Mouse (Mus musculus) ES-Bruce4 (cell line): ENCODE data around the gene Actl10. TPM values are rescaled to one million over a fixed set of nuclear protein-coding genes. Genes with fewer than 3 reads are reported as not detected.
A peak's percentile ranks its signal among the peaks of the same experiment; 100 is the strongest.

Source experiments
- H3K27ac ChIP-seq: 2 replicates; pipeline ENCODE4 v1.5.1; 2012; ENCODE audit warnings: low read length, inconsistent platforms; ENCODE audit not compliant: insufficient read depth
- H3K27me3 ChIP-seq: 2 replicates; pipeline ENCODE4 v1.6.1; 2012; ENCODE audit warnings: mild to moderate bottlenecking, low read length, inconsistent platforms; ENCODE audit not compliant: control insufficient read depth, poor library complexity, insufficient read depth, severe bottlenecking
- H3K36me3 ChIP-seq: 2 replicates; pipeline ENCODE4 v1.6.1; 2012; ENCODE audit warnings: inconsistent platforms, mild to moderate bottlenecking, low read length, moderate library complexity; ENCODE audit not compliant: control insufficient read depth, poor library complexity, insufficient read depth, severe bottlenecking
- H3K4me1 ChIP-seq: one replicate; pipeline ENCODE4 v1.8.1; 2011; ENCODE audit warnings: low read length; ENCODE audit not compliant: control insufficient read depth, insufficient read depth
- H3K4me3 ChIP-seq: 2 replicates; pipeline ENCODE4 v1.5.1; 2011; ENCODE audit warnings: low read depth, mild to moderate bottlenecking, low read length
- H3K9ac ChIP-seq: 2 replicates; pipeline ENCODE4 v1.6.1; 2012; ENCODE audit warnings: low read depth, mild to moderate bottlenecking, inconsistent platforms; ENCODE audit not compliant: poor library complexity, severe bottlenecking
- H3K9me3 ChIP-seq: replicated peaks from 2 replicates; pipeline ENCODE4 v1.6.1; 2012; ENCODE audit warnings: mild to moderate bottlenecking, low read length, inconsistent platforms; ENCODE audit not compliant: control insufficient read depth, poor library complexity, insufficient read depth, severe bottlenecking
- CTCF ChIP-seq: IDR thresholded peaks from one replicate; pipeline ENCODE4 v1.8.1; 2011; ENCODE audit warnings: low read depth, low read length
- EP300 ChIP-seq: IDR thresholded peaks from 2 replicates; pipeline ENCODE4 v1.6.1; 2011; ENCODE audit warnings: low read depth, low read length; ENCODE audit not compliant: insufficient read depth
- POLR2A ChIP-seq: IDR thresholded peaks from one replicate; pipeline ENCODE4 v1.8.1; 2011; ENCODE audit warnings: low read length; ENCODE audit not compliant: insufficient read depth
- polyA plus RNA-seq: library from polyadenylated mRNA; stranded (reverse); fragments of >200 nt; gene quantifications from 2 replicates; pipeline ENCODE4 v1.2.4, GENCODE M21; 2011; ENCODE audit warnings: low read depth; ENCODE audit not compliant: missing spikeins, insufficient read depth, insufficient read length

Actl10 gene
- polyA plus RNA-seq, 1 experiment, result not detected

DNA sequence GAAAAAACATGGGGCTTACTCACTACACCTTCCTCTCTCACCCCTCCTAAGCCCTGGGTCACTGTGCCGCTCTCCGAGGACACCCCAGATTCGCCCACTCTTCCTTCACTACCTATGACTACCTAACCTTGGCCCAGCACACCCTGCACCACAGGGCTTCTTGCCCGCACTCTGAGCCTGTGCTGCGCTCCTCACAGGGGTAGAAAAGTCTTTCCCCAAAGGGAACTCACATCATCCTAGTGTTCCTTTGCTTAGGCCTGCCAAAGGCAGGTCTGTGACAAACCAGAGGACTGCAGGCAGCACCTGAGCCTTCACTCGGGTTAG is 26.1 kb downstream of the Actl10 start:
- Histone ChIP-seq H3K27ac (no peak overlapping the region), H3K36me3 (no peaks in the 10 kb centered on the region), H3K4me1 (peaks cover 3% of the 10 kb centered on the region), H3K27me3 (no peaks in the 10 kb centered on the region), H3K9ac (no peak overlapping the region), H3K4me3 (no peak overlapping the region), H3K9me3 (no peaks in the 10 kb centered on the region)
- TF ChIP-seq POLR2A (no peak), CTCF (no peak)

GRCm38 (mm10) chr2:154580586-154580985 is 29.0 kb downstream of the Actl10 start:
- H3K9ac ChIP-seq, result no peak overlapping the region
- peaks cover 3% of the 10 kb centered on the region for H3K4me1 ChIP-seq
- H3K27me3 ChIP-seq, result no peaks in the 10 kb centered on the region
- TF ChIP-seq CTCF (no peak), POLR2A (no peak), EP300 (no peak)
- H3K36me3 ChIP-seq, result no peaks in the 10 kb centered on the region
- H3K4me3 ChIP-seq, result no peak overlapping the region
- H3K27ac ChIP-seq, result no peak overlapping the region
- no peaks in the 10 kb centered on the region for H3K9me3 ChIP-seq

- Histone ChIP-seq H3K4me1 (peaks cover 2% of the 10 kb centered on the region), H3K27me3 (no peaks in the 10 kb centered on the region), H3K27ac (no peak overlapping the region), H3K9ac (no peak overlapping the region), H3K4me3 (no peak overlapping the region), H3K9me3 (no peaks in the 10 kb centered on the region), H3K36me3 (no peaks in the 10 kb centered on the region)
- TF ChIP-seq EP300, result no peak
- peak; percentile 41 for TF ChIP-seq CTCF
- no peak for TF ChIP-seq POLR2A
Observed at GRCm38 (mm10) chr2:154581421-154581820, 29.8 kb downstream of the Actl10 start.

GRCm38 (mm10) chr2:154583906-154584872 is 32.6 kb downstream of the Actl10 start:
- no peak overlapping the region for H3K4me3 ChIP-seq
- H3K4me1 ChIP-seq, result no peaks in the 10 kb centered on the region
- TF ChIP-seq CTCF, result no peak
- TF ChIP-seq EP300, result no peak
- no peak for TF ChIP-seq POLR2A
- no peaks in the 10 kb centered on the region for H3K36me3 ChIP-seq
- no peak overlapping the region for H3K9ac ChIP-seq
- H3K27me3 ChIP-seq, result no peaks in the 10 kb centered on the region
- H3K9me3 ChIP-seq, result no peaks in the 10 kb centered on the region
- no peak overlapping the region for H3K27ac ChIP-seq

- no peak overlapping the region for H3K4me3 ChIP-seq
- H3K9me3 ChIP-seq, result no peaks in the 10 kb centered on the region
- TF ChIP-seq CTCF, result no peak
- no peak for TF ChIP-seq EP300
- TF ChIP-seq POLR2A, result no peak
- no peaks in the 10 kb centered on the region for H3K4me1 ChIP-seq
- H3K9ac ChIP-seq, result no peak overlapping the region
- no peaks in the 10 kb centered on the region for H3K36me3 ChIP-seq
- no peak overlapping the region for H3K27ac ChIP-seq
- H3K27me3 ChIP-seq, result no peaks in the 10 kb centered on the region
Observed at GRCm38 (mm10) chr2:154584931-154585601, 33.5 kb downstream of the Actl10 start.

- Histone ChIP-seq H3K4me3 (no peak overlapping the region), H3K36me3 (no peaks in the 10 kb centered on the region), H3K27me3 (no peaks in the 10 kb centered on the region), H3K4me1 (no peaks in the 10 kb centered on the region), H3K9me3 (no peaks in the 10 kb centered on the region), H3K9ac (no peak overlapping the region), H3K27ac (no peak overlapping the region)
- TF ChIP-seq EP300 (no peak), CTCF (peak; percentile 82), POLR2A (no peak)
Observed at GRCm38 (mm10) chr2:154586405-154586804, 34.8 kb downstream of the Actl10 start.
